Mouse (Mus musculus) heart, adult 2 months (tissue): ENCODE data around the gene Sorcs2.

Source experiments
- CTCF ChIP-seq: fragments of 200-600 bp; IDR thresholded peaks from 2 replicates; pipeline ENCODE4 v1.8.1; 2022; ENCODE audit warnings: antibody characterized with exemption, mild to moderate bottlenecking, moderate library complexity
- POLR2A ChIP-seq: fragments of 200-500 bp; IDR thresholded peaks from 2 replicates; pipeline ENCODE4 v1.6.1; 2011; ENCODE audit warnings: mild to moderate bottlenecking, low read depth, low read length, control low read depth; ENCODE audit not compliant: insufficient read depth

- TF ChIP-seq POLR2A: no peak
- no peak for TF ChIP-seq CTCF
Measured at GRCm38 (mm10) chr5:36356659-36357058, 41.3 kb downstream of the Sorcs2 start.
